Mouse (Mus musculus): Measurements from ENCODE around the gene Ankrd11. TPM values are rescaled to one million over a fixed set of nuclear protein-coding genes. Genes with fewer than 3 reads are reported as not detected.

The Ankrd11 gene
- polyA plus RNA-seq, 1 experiment from 2014 or later: 46.5 TPM

GRCm38 (mm10) chr8:122849152-122849910 lies 192.7 kb downstream of the Ankrd11 start:
- H3K27ac ChIP-seq (ENCODE audit: low read length): no peak overlapping the region
- H3K4me3 ChIP-seq (ENCODE audit: low read depth, low read length): no peak overlapping the region
- no peaks in the 10 kb centered on the region for H3K9me3 ChIP-seq (ENCODE audit: low read length)
- no peaks in the 10 kb centered on the region; the same call in 1 of the 2 replicates for H3K27me3 ChIP-seq (replicated peaks; ENCODE audit: insufficient read depth, low read length)
- ATAC-seq (no peak), DNase-seq (ENCODE audit: low spot score) (no peak)
- H3K9ac ChIP-seq (replicated peaks; ENCODE audit: low read depth): no peak overlapping the region
- 54% methylated on average over 8 of the region's 11 CpGs for WGBS
- H3K4me1 ChIP-seq (ENCODE audit: insufficient read depth, low read depth, low read length): no peaks in the 10 kb centered on the region
- TF ChIP-seq EP300 (IDR thresholded peaks at IDR 0.05): no peak
- no peak for TF ChIP-seq CTCF (IDR thresholded peaks at IDR 0.05)
- no peak overlapping the region for H3K4me2 ChIP-seq (replicated peaks; ENCODE audit: low read depth, low read length)
- H3K36me3 ChIP-seq (ENCODE audit: insufficient read depth, low read length): no peaks in the 10 kb centered on the region

DNA sequence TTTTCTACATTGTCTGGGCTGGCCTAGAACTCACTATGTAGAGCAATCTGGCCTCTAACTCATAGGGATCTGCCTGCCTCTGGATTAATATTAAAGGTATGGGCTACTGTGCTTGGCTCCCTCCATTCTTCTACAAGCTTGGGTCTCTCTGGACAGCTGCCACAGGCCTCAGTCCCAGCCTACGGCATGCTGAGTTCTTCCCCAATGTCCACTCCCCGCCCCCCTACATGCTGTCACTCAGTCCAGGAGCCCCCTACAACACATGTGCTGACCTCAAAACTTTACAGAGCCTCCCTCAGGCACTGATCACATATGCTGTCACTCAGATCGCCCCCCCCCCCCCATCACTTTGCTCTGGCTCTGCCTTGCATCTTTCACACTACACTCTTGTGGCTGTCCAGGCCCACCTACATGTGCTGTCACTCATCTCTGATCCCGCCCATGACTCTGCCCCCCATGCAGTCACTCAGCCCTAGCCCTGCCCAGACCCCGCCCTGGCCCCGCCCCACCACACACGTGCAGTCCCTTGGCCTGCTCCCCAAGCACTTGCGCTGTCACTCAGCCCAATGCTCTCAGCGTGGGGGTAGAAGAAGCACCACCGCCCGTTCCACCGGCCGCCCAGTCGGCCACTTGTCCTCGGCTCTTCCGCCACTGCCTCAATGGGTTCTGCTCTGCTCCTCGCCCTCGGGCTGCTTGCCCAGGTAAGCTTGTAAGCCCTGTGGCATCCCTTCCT lies 194.1 kb downstream of the Ankrd11 start, which contains the start of gene Cdh15:
Gene Cdh15, plus strand, starts transcription at position 138 of the 733 bp plus-strand sequence.
- TF ChIP-seq CTCF (IDR thresholded peaks at IDR 0.05) (no peak), EP300 (IDR thresholded peaks at IDR 0.05) (no peak)
- ATAC-seq (peak; percentile 93), DNase-seq (ENCODE audit: low spot score) (peak; percentile 73)
- H3K9ac ChIP-seq (replicated peaks; ENCODE audit: low read depth): no peak within 1 kb of the TSS
- H3K4me2 ChIP-seq (replicated peaks; ENCODE audit: low read depth, low read length): 0 out of 2 replicates have a peak within 1 kb of the TSS, but pooled peaks have one; percentile 17
- no peaks in the 10 kb centered on the region for H3K4me1 ChIP-seq (ENCODE audit: insufficient read depth, low read depth, low read length)
- H3K27ac ChIP-seq (ENCODE audit: low read length): no peak within 1 kb of the TSS
- 14% methylated on average over 18 of the region's 18 CpGs for WGBS
- H3K27me3 ChIP-seq (replicated peaks; ENCODE audit: insufficient read depth, low read length): no peaks in the 10 kb centered on the region; the same call in 1 of the 2 replicates
- H3K36me3 ChIP-seq (ENCODE audit: insufficient read depth, low read length): no peaks in the 10 kb centered on the region
- no peak within 1 kb of the TSS for H3K4me3 ChIP-seq (ENCODE audit: low read depth, low read length)
- H3K9me3 ChIP-seq (ENCODE audit: low read length): no peaks in the 10 kb centered on the region

DNA sequence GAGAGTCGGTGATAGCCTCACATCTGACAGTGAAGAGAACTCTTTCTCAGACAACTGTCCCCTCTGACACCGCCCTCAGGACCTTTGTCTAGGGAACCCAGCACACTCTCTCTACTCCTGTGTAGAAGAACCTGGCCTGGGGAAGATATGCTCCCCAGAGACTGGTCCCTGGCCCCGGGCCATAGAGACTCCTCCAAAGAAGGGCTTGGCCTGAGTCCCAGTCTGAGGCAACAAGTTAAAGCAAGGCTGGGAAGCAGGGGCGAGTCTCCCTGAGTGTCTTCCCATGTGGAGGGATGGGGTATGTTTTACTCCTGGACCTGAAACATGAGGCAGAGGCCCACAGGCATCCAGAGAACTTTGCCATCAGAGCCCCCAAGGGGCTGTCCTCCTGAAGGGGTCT lies 196.4 kb downstream of the Ankrd11 start:
- DNase-seq (ENCODE audit: low spot score): peak; percentile 36
- Histone ChIP-seq H3K36me3 (ENCODE audit: insufficient read depth, low read length) (no peaks in the 10 kb centered on the region), H3K27ac (ENCODE audit: low read length) (no peak overlapping the region), H3K27me3 (replicated peaks; ENCODE audit: insufficient read depth, low read length) (no peaks in the 10 kb centered on the region; the same call in 1 of the 2 replicates), H3K9ac (replicated peaks; ENCODE audit: low read depth) (no peak overlapping the region), H3K4me3 (ENCODE audit: low read depth, low read length) (no peak overlapping the region), H3K9me3 (ENCODE audit: low read length) (no peaks in the 10 kb centered on the region), H3K4me2 (replicated peaks; ENCODE audit: low read depth, low read length) (no peak overlapping the region), H3K4me1 (ENCODE audit: insufficient read depth, low read depth, low read length) (no peaks in the 10 kb centered on the region)
- ATAC-seq: no peak
- 59% methylated on average over 4 of the region's 4 CpGs for WGBS
- TF ChIP-seq EP300 (IDR thresholded peaks at IDR 0.05) (no peak), CTCF (IDR thresholded peaks at IDR 0.05) (no peak)

- Histone ChIP-seq H3K9me3 (ENCODE audit: low read length) (no peaks in the 10 kb centered on the region), H3K9ac (replicated peaks; ENCODE audit: low read depth) (no peak overlapping the region), H3K4me3 (ENCODE audit: low read depth, low read length) (no peak overlapping the region), H3K36me3 (ENCODE audit: insufficient read depth, low read length) (no peaks in the 10 kb centered on the region), H3K4me2 (replicated peaks; ENCODE audit: low read depth, low read length) (no peak overlapping the region), H3K4me1 (ENCODE audit: insufficient read depth, low read depth, low read length) (no peaks in the 10 kb centered on the region), H3K27me3 (replicated peaks; ENCODE audit: insufficient read depth, low read length) (no peaks in the 10 kb centered on the region; the same call in 1 of the 2 replicates), H3K27ac (ENCODE audit: low read length) (no peak overlapping the region)
- no peak for ATAC-seq
- no peak for TF ChIP-seq EP300 (IDR thresholded peaks at IDR 0.05)
- TF ChIP-seq CTCF (IDR thresholded peaks at IDR 0.05): no peak
- no peak for DNase-seq (ENCODE audit: low spot score)
- WGBS: 65% methylated on average over 3 of the region's 3 CpGs
Measured at GRCm38 (mm10) chr8:122844161-122844560, 197.9 kb downstream of the Ankrd11 start.

GRCm38 (mm10) chr8:122836696-122837095 lies 205.4 kb downstream of the Ankrd11 start:
- ATAC-seq (no peak), DNase-seq (ENCODE audit: low spot score) (no peak)
- no peaks in the 10 kb centered on the region for H3K9me3 ChIP-seq (ENCODE audit: low read length)
- H3K27ac ChIP-seq (ENCODE audit: low read length): no peak overlapping the region
- H3K4me2 ChIP-seq (replicated peaks; ENCODE audit: low read depth, low read length): no peak overlapping the region
- no peaks in the 10 kb centered on the region for H3K27me3 ChIP-seq (replicated peaks; ENCODE audit: insufficient read depth, low read length)
- no peak overlapping the region for H3K4me3 ChIP-seq (ENCODE audit: low read depth, low read length)
- H3K9ac ChIP-seq (replicated peaks; ENCODE audit: low read depth): no peak overlapping the region
- TF ChIP-seq EP300 (IDR thresholded peaks at IDR 0.05) (no peak), CTCF (IDR thresholded peaks at IDR 0.05) (no peak)
- no peaks in the 10 kb centered on the region for H3K36me3 ChIP-seq (ENCODE audit: insufficient read depth, low read length)
- 65% methylated on average over 13 of the region's 13 CpGs for WGBS
- no peaks in the 10 kb centered on the region for H3K4me1 ChIP-seq (ENCODE audit: insufficient read depth, low read depth, low read length)

DNA sequence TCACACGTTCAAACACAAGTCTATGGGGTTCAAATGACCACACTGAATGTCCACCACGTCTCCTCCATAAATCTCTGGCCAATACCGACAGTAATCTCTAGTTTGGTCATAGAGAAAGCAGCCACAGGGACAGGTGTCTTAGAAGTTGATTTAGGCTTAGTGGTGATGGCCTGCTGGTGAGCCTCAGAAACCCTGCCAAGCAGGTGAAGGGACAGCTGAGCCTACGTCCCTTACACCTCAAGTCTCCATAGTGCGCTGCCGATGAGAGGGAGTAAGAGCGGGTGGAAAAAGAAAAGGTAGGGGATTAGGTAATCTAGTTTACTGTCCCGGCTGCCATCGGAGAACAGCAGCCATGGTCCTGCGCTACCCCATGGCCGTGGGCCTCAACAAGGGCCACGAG lies 205.9 kb downstream of the Ankrd11 start:
- TF ChIP-seq CTCF (IDR thresholded peaks at IDR 0.05): no peak
- TF ChIP-seq EP300 (IDR thresholded peaks at IDR 0.05): no peak
- no peaks in the 10 kb centered on the region for H3K36me3 ChIP-seq (ENCODE audit: insufficient read depth, low read length)
- DNase-seq (ENCODE audit: low spot score) (no peak), ATAC-seq (no peak)
- H3K27me3 ChIP-seq (replicated peaks; ENCODE audit: insufficient read depth, low read length): no peaks in the 10 kb centered on the region
- no peaks in the 10 kb centered on the region for H3K9me3 ChIP-seq (ENCODE audit: low read length)
- H3K27ac ChIP-seq (ENCODE audit: low read length): no peak overlapping the region
- no peaks in the 10 kb centered on the region for H3K4me1 ChIP-seq (ENCODE audit: insufficient read depth, low read depth, low read length)
- H3K4me2 ChIP-seq (replicated peaks; ENCODE audit: low read depth, low read length): no peak overlapping the region
- no peak overlapping the region for H3K9ac ChIP-seq (replicated peaks; ENCODE audit: low read depth)
- 79% methylated on average over 12 of the region's 12 CpGs for WGBS
- no peak overlapping the region for H3K4me3 ChIP-seq (ENCODE audit: low read depth, low read length)
